ENCODE assay signal across 20 mouse cellular contexts in the genomic region with DNA sequence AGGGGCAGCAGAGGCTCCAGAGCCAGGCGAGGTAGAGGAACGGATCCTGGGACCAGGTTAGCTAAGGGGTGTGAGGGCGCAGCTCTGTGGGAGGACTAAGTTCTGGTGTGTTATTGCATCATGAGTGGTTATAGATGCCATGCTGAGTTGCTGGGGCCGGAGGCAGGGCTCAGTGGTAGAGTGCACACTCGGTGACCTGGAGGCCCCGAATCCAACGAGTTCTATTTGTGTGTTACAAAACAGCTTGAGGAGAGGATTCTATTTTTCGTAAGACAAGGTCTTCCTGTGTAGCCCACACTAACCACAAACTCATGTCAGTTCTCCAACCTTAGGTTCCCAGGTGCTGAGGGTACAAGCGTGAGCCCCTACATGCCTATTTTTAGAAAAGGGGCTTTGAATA. TPM values are rescaled to one million over a fixed set of nuclear protein-coding genes. Genes with fewer than 3 reads are reported as not detected.
DNase-seq lines count a peak whose midpoint lies in the region; ATAC-seq and TF ChIP-seq lines count a peak whose summit lies in the region.
"Had no signal": no experiment of that assay in that cellular context is flagged by ENCODE, and none has a peak within 500 bp of the region (broad histone marks: within the 10 kb centered on the region; RNA-seq: fewer than 3 reads in every experiment).

No protein-coding gene starts in this region.

- no peak for TF ChIP-seq POLR2A in lung, adult 2 months (IDR thresholded peaks at IDR 0.05; ENCODE audit: borderline replicate concordance, extremely low read depth, low read depth, low read length)

- no peak overlapping the region for H3K4me3 ChIP-seq in lung, adult 2 months (replicated peaks; ENCODE audit: extremely low read depth, low read depth, low read length)
- H3K4me3 ChIP-seq: forebrain, embryonic 10.5 days; heart, embryonic 12.5 days; midbrain, embryonic 12.5 days; myocyte had no signal

- peak; percentile 25 to 42 for DNase-seq in spleen, postnatal 36 days (ENCODE audit: low spot score in 2 of 2)
- no peak for DNase-seq in spleen, adult 12 weeks (ENCODE audit: low spot score)
- peak; percentile 37 to 59 for DNase-seq in thymus, adult 18-20 months
- no peak for DNase-seq in retina, postnatal 1 day
- DNase-seq in kidney, postnatal 4 days = no peak
- DNase-seq in lung, adult 2 months = no peak
- DNase-seq: cerebellum, adult 11 months; gastrocnemius, postnatal 36 days; kidney, postnatal 25 days; lung, postnatal 36 days had no signal

- peak; percentile 80 for ATAC-seq in granulocyte monocyte progenitor cell, adult 5-6 weeks (replicated peaks; ENCODE audit: poor library complexity, severe bottlenecking)
- ATAC-seq: CD4-positive, CD25-positive, alpha-beta regulatory T cell, adult 4 months; intestine, postnatal 0 days; Patski had no signal

- WGBS in lung, adult 2 months = 66% methylated on average over 9 of the region's 9 CpGs

- H3K4me1 ChIP-seq in lung, adult 2 months (ENCODE audit: control insufficient read depth, insufficient read depth, low read length) = peaks cover 2% of the 10 kb centered on the region; the same call in 1 of the 2 replicates

- no peak for TF ChIP-seq CTCF in lung, adult 2 months (IDR thresholded peaks at IDR 0.05; ENCODE audit: insufficient read depth, low read length)

RNA-seq across cellular contexts. Expression of gene Lefty2, which starts 8.4 kb away (rescaled TPM):
- total RNA-seq in granulocyte monocyte progenitor cell, adult 5-6 weeks (2014; fragmentation: Nextera tagmentation) = not detected in 2 replicates
- not detected in 2 replicates for total RNA-seq in granulocyte monocyte progenitor cell, adult 5-6 weeks (2017)
- 0.07 TPM in 1 of 2 replicates, not detected in the other for polyA plus RNA-seq in lung, adult 2 months (2012; rRNA removed)
- total RNA-seq: gastrocnemius, postnatal 36 days; liver, adult 2 months had no signal
- polyA plus RNA-seq: CD4-positive, CD25-positive, alpha-beta regulatory T cell, adult 4 months; forebrain, embryonic 10.5 days; hindbrain, embryonic 11.5 days; intestine, postnatal 0 days; liver, adult 2 months; midbrain, embryonic 12.5 days; myocyte had no signal

RNA-seq across cellular contexts. Expression of gene Pycr2, which starts 19.6 kb away (rescaled TPM):
- 48.7 and 53.2 TPM in 2 replicates for total RNA-seq in granulocyte monocyte progenitor cell, adult 5-6 weeks (2014; fragmentation: Nextera tagmentation)
- total RNA-seq in granulocyte monocyte progenitor cell, adult 5-6 weeks (2017) = 27.8 and 28.4 TPM in 2 replicates
- polyA plus RNA-seq in lung, adult 2 months (2012; rRNA removed) = 36.7 and 43.8 TPM in 2 replicates

RNA-seq across cellular contexts. Expression of gene Sde2, which starts 33.6 kb away (rescaled TPM):
- total RNA-seq in granulocyte monocyte progenitor cell, adult 5-6 weeks (2014; fragmentation: Nextera tagmentation) = 18.0 and 23.5 TPM in 2 replicates
- total RNA-seq in granulocyte monocyte progenitor cell, adult 5-6 weeks (2017) = 29.5 and 29.8 TPM in 2 replicates
- 8.7 and 11.1 TPM in 2 replicates for polyA plus RNA-seq in lung, adult 2 months (2012; rRNA removed)

RNA-seq across cellular contexts. Expression of gene Lefty1, which starts 50.3 kb away (rescaled TPM):
- 1.5 TPM in 1 of 2 replicates, not detected in the other for total RNA-seq in granulocyte monocyte progenitor cell, adult 5-6 weeks (2014; fragmentation: Nextera tagmentation)
- 0.47 TPM in 1 of 2 replicates, not detected in the other for total RNA-seq in granulocyte monocyte progenitor cell, adult 5-6 weeks (2017)
- 11.4 and 11.5 TPM in 2 replicates for polyA plus RNA-seq in lung, adult 2 months (2012; rRNA removed)
- polyA plus RNA-seq: CD4-positive, CD25-positive, alpha-beta regulatory T cell, adult 4 months had no signal

RNA-seq across cellular contexts. Expression of gene Tmem63a, which starts 57.7 kb away (rescaled TPM):
- total RNA-seq in granulocyte monocyte progenitor cell, adult 5-6 weeks (2014; fragmentation: Nextera tagmentation) = 29.5 and 36.9 TPM in 2 replicates
- total RNA-seq in granulocyte monocyte progenitor cell, adult 5-6 weeks (2017) = 14.8 and 16.1 TPM in 2 replicates
- 70.4 and 81.7 TPM in 2 replicates for polyA plus RNA-seq in lung, adult 2 months (2012; rRNA removed)

Comparison
In these comparisons a context has a peak if more than half of its experiments do, and no peak if none do; other contexts are left out.
1. DNase-seq: peak in spleen, postnatal 36 days (2 of 2) and thymus, adult 18-20 months (2 of 2); none in spleen, adult 12 weeks (single experiment), retina, postnatal 1 day (single experiment), kidney, postnatal 4 days (0 of 2) and lung, adult 2 months (single experiment).